Mouse (Mus musculus): ENCODE results near the gene Pld1. TPM values are rescaled to one million over a fixed set of nuclear protein-coding genes. Genes with fewer than 3 reads are reported as not detected.

Pld1 gene
- polyA plus RNA-seq, 1 experiment from 2014 or later = 5.2 TPM

DNA sequence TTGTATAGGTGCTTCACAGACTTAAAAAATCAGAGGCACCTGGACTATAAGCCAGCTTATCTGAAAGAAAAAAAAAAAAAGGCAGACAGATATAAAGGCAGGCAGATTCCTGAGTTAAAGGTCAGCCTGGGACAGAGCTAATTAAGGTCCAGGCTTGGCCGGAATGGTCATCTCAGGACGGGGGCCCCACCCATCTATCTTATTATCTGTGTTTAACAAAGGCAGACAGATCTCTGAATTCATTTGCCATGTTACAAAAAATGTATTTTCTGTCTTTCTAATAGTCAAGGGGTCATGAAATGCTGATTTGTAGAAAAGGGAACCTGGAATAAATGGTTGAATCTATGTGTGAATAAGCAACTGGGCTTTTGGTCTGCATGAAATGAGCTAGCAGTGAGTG lies 30.2 kb upstream of the Pld1 start:
- no peak for ATAC-seq (ENCODE audit: low FRiP score)
- Histone ChIP-seq H3K9ac (ENCODE audit: low read length) (no peak overlapping the region), H3K4me2 (no peak overlapping the region), H3K27me3 (ENCODE audit: control insufficient read depth, insufficient read depth, low read length) (no peaks in the 10 kb centered on the region), H3K36me3 (ENCODE audit: control insufficient read depth, insufficient read depth, low read length) (no peaks in the 10 kb centered on the region), H3K4me3 (ENCODE audit: low read depth, low read length) (no peak overlapping the region), H3K27ac (ENCODE audit: low read depth, low read length) (no peak overlapping the region), H3K4me1 (ENCODE audit: control insufficient read depth, insufficient read depth, low read length) (no peaks in the 10 kb centered on the region), H3K9me3 (ENCODE audit: control insufficient read depth, low read length) (no peaks in the 10 kb centered on the region)
- WGBS = 87% methylated on average over 2 of the region's 2 CpGs
- peak; percentile 70 for DNase-seq (ENCODE audit: low spot score, missing footprints)

DNA sequence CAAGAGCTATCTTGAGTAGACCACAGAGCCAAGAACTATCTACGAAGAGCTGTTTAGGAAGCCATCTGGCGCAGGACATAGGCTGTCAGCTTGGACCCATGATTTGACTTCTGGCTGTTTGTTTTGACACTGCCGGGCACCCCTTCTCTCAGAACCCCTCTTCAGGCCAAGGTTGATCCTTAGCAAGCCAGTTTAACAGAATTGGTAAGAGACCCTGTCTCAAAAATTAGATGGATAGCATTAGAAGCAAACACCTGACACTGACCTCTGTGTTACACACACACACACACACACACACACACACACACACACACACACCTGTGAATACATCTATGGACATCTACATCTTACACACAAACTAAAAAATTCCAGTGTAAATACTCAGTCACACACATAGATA lies 29.5 kb upstream of the Pld1 start:
- no peaks in the 10 kb centered on the region for H3K9me3 ChIP-seq (ENCODE audit: control insufficient read depth, low read length)
- DNase-seq (ENCODE audit: low spot score, missing footprints) (peak; percentile 54), ATAC-seq (ENCODE audit: low FRiP score) (no peak)
- H3K27me3 ChIP-seq (ENCODE audit: control insufficient read depth, insufficient read depth, low read length) = no peaks in the 10 kb centered on the region
- no peak overlapping the region for H3K9ac ChIP-seq (ENCODE audit: low read length)
- no peak overlapping the region for H3K4me2 ChIP-seq
- H3K4me3 ChIP-seq (ENCODE audit: low read depth, low read length) = no peak overlapping the region
- no peaks in the 10 kb centered on the region for H3K4me1 ChIP-seq (ENCODE audit: control insufficient read depth, insufficient read depth, low read length)
- WGBS = 93% methylated on average over 3 of the region's 3 CpGs
- no peak overlapping the region for H3K27ac ChIP-seq (ENCODE audit: low read depth, low read length)
- H3K36me3 ChIP-seq (ENCODE audit: control insufficient read depth, insufficient read depth, low read length) = no peaks in the 10 kb centered on the region

DNA sequence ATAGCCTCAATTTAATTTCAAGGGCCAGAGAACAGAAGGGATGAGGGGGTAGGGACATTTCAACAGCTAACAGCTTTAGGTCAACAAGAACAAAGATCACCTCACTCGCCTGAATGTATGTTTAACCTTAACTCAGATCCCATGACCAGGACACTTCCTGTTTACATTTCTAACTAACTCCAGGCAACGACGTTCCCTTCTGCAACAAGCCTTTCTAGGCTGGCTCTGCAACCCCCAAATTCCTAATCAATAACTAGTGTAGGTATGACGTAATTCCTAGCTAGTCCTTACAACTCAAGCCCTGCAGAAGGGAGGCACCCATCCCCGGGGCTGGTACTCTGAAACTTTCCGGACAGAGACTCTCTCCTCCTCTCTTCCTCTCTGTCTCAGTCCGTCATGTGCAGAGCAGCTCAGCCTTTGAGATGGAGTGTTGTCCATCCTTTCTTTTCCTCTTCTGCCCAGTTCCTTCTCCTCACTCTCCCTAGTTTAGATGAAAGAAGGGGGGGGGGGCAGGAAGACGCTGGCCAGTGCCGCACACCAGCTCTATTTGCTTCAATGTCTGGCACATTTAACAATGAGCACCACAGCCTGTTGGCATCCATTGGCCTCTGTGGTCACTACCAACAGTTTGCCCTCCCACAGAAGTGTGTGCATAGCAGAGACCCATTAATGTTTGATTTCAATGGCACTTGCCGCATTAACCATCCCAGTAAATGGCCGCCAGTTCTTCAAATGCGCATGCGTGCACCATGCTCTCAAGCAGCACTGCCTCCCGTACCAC lies 19.6 kb upstream of the Pld1 start:
- H3K9me3 ChIP-seq (ENCODE audit: control insufficient read depth, low read length) = no peaks in the 10 kb centered on the region; the same call in 1 of the 2 replicates
- no peak overlapping the region for H3K9ac ChIP-seq (ENCODE audit: low read length)
- no peaks in the 10 kb centered on the region for H3K27me3 ChIP-seq (ENCODE audit: control insufficient read depth, insufficient read depth, low read length)
- DNase-seq (ENCODE audit: low spot score, missing footprints) (no peak), ATAC-seq (ENCODE audit: low FRiP score) (no peak)
- H3K4me2 ChIP-seq = no peak overlapping the region
- H3K36me3 ChIP-seq (ENCODE audit: control insufficient read depth, insufficient read depth, low read length) = no peaks in the 10 kb centered on the region
- H3K27ac ChIP-seq (ENCODE audit: low read depth, low read length) = no peak overlapping the region
- no peaks in the 10 kb centered on the region for H3K4me1 ChIP-seq (ENCODE audit: control insufficient read depth, insufficient read depth, low read length)
- WGBS = 93% methylated on average over 14 of the region's 14 CpGs
- H3K4me3 ChIP-seq (ENCODE audit: low read depth, low read length) = no peak overlapping the region

DNA sequence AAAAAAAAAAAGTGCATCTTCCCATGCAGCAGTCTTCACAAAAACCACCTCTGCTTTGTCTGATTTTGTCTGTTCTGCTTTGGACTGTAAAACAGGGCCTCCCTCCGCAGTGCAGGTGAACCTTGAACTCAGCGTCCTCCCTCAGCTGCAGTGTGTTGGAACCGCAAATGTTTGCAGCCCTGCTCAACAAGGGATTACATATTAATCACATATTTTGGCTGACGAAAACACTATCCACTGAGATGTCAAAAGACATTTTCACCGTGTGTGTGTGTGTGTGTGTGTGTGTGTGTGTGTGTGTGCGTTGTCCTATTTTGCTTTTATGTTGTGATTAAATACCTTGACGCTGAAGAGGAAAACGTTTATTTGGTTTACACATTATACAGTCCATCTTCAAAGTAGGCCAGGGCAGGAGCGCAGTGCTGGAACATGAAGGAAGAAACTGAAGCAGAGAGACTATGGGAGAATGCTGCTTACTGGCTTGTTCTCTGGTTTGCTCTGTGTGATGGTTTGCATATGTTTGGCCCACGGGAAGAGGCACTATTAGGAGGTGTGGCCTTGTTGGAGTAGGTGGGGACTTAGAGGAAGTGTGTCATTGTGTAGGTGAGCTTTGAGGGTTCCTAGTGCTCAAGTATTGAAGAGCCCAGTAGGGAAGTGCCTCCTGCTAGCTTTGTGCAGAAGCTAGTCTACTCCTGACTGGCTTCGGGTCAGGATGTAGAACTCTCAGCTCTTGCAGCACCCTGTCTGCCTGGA lies 17.1 kb upstream of the Pld1 start:
- no peak overlapping the region for H3K27ac ChIP-seq (ENCODE audit: low read depth, low read length)
- no peak overlapping the region for H3K9ac ChIP-seq (ENCODE audit: low read length)
- H3K36me3 ChIP-seq (ENCODE audit: control insufficient read depth, insufficient read depth, low read length) = no peaks in the 10 kb centered on the region
- no peak overlapping the region for H3K4me2 ChIP-seq
- ATAC-seq (ENCODE audit: low FRiP score) (no peak), DNase-seq (ENCODE audit: low spot score, missing footprints) (no peak)
- H3K9me3 ChIP-seq (ENCODE audit: control insufficient read depth, low read length) = no peaks in the 10 kb centered on the region; the same call in 1 of the 2 replicates
- no peaks in the 10 kb centered on the region for H3K4me1 ChIP-seq (ENCODE audit: control insufficient read depth, insufficient read depth, low read length)
- WGBS = 89% methylated on average over 11 of the region's 11 CpGs
- H3K27me3 ChIP-seq (ENCODE audit: control insufficient read depth, insufficient read depth, low read length) = no peaks in the 10 kb centered on the region
- no peak overlapping the region for H3K4me3 ChIP-seq (ENCODE audit: low read depth, low read length)

DNA sequence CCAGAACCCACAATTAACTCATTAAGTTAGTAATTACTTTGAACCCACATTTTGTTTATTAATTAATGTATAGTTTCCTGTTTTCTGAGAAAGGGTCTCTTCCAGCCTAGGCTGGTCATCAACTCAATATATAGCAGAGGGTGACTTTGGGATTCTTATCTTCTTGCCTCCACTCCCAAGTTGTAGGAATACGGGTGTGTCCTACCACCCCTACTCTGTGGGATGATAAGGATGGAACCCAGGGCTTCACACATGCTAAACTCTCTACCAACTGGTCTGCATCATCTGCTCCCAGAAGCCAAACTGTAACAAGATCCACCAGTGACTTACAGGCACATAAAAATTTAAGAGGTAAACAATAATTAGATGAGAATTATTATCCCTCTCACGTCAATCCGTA lies 14.5 kb upstream of the Pld1 start:
- Histone ChIP-seq H3K4me2 (no peak overlapping the region), H3K27ac (ENCODE audit: low read depth, low read length) (no peak overlapping the region), H3K9me3 (ENCODE audit: control insufficient read depth, low read length) (no peaks in the 10 kb centered on the region; the same call in 1 of the 2 replicates), H3K36me3 (ENCODE audit: control insufficient read depth, insufficient read depth, low read length) (no peaks in the 10 kb centered on the region), H3K4me1 (ENCODE audit: control insufficient read depth, insufficient read depth, low read length) (no peaks in the 10 kb centered on the region), H3K9ac (ENCODE audit: low read length) (no peak overlapping the region), H3K4me3 (ENCODE audit: low read depth, low read length) (no peak overlapping the region), H3K27me3 (ENCODE audit: control insufficient read depth, insufficient read depth, low read length) (no peaks in the 10 kb centered on the region)
- ATAC-seq (ENCODE audit: low FRiP score) (no peak), DNase-seq (ENCODE audit: low spot score, missing footprints) (no peak)
- 91% methylated on average over 3 of the region's 3 CpGs for WGBS

DNA sequence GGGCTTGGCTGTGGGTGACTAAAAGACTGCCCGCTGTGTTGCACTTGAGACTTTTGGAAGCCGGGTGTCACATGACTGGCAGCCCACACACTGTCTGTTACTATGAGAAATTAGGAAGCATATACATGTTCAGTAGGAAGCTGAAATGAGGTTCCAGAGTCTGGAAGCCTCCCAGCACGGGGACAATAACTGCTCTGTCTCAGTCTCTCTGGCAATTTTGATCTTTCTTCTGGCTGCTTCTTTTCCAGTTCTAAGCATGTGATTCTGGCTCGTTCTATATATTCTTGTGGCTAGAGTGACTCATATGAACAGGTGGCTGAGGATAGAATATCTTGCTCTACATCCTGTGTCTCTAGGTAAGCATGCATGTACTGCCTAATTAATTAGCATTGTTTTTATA lies 9.3 kb upstream of the Pld1 start:
- Histone ChIP-seq H3K27me3 (ENCODE audit: control insufficient read depth, insufficient read depth, low read length) (no peaks in the 10 kb centered on the region), H3K9me3 (ENCODE audit: control insufficient read depth, low read length) (no peaks in the 10 kb centered on the region), H3K27ac (ENCODE audit: low read depth, low read length) (no peak overlapping the region), H3K36me3 (ENCODE audit: control insufficient read depth, insufficient read depth, low read length) (no peaks in the 10 kb centered on the region), H3K4me1 (ENCODE audit: control insufficient read depth, insufficient read depth, low read length) (no peaks in the 10 kb centered on the region), H3K4me3 (ENCODE audit: low read depth, low read length) (no peak overlapping the region), H3K4me2 (no peak overlapping the region), H3K9ac (ENCODE audit: low read length) (no peak overlapping the region)
- WGBS = 88% methylated on average over 4 of the region's 4 CpGs
- no peak for DNase-seq (ENCODE audit: low spot score, missing footprints)
- no peak for ATAC-seq (ENCODE audit: low FRiP score)

DNA sequence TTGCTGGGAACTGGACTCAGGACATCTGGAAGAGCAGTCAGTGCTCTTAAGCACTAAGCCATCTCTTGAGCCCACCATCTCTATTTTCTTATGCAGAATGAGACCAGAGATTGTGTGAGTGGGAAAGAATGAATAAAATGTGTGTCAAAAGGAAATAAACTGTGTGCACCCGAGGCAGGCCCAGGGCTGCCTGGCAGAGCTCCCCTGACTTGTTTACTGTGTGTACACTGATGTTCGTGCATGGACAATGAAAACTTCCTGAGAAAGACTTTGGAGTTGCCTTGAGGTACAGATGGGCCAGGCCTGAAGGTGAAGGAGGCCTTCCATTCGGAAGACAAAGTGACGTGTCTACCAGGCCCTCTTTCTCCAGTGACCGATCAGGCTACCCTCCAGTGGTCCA lies 6.1 kb upstream of the Pld1 start:
- H3K9ac ChIP-seq (ENCODE audit: low read length) = no peak overlapping the region
- peak; percentile 72 for DNase-seq (ENCODE audit: low spot score, missing footprints)

DNA sequence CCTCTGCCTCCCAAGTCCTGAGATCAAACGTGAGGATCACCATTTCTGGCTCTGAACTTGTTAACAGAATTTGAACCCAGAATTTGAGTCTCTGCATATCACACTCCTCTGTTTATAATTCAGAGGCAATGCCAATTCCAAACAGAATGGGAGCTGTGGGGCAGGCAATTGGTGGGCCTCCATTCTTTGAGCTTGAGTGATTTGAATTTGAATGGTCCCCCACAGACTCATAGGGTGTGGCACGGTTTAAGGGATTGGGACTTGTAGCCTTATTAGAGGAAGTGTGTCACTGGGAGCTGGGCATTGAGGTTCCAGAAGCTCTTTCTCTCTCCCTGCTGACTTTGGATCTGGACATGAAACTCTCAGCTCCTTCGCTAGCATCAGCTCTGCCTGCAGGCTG lies 2.9 kb upstream of the Pld1 start:
- Histone ChIP-seq H3K4me2 (no peak overlapping the region), H3K36me3 (ENCODE audit: control insufficient read depth, insufficient read depth, low read length) (no peaks in the 10 kb centered on the region), H3K9ac (ENCODE audit: low read length) (no peak overlapping the region), H3K4me3 (ENCODE audit: low read depth, low read length) (no peak overlapping the region), H3K9me3 (ENCODE audit: control insufficient read depth, low read length) (no peaks in the 10 kb centered on the region), H3K27me3 (ENCODE audit: control insufficient read depth, insufficient read depth, low read length) (peaks cover 4% of the 10 kb centered on the region; the same call in 1 of the 2 replicates), H3K27ac (ENCODE audit: low read depth, low read length) (no peak overlapping the region), H3K4me1 (ENCODE audit: control insufficient read depth, insufficient read depth, low read length) (peaks cover 2% of the 10 kb centered on the region; the same call in 1 of the 2 replicates)
- ATAC-seq (ENCODE audit: low FRiP score) (no peak), DNase-seq (ENCODE audit: low spot score, missing footprints) (peak; percentile 80)
- 66% methylated on average over 3 of the region's 3 CpGs for WGBS

More for the DNA sequence above, 6.1 kb upstream of the Pld1 start:
- Histone ChIP-seq H3K27ac (ENCODE audit: low read depth, low read length) (no peak overlapping the region), H3K4me1 (ENCODE audit: control insufficient read depth, insufficient read depth, low read length) (no peaks in the 10 kb centered on the region), H3K4me2 (no peak overlapping the region), H3K36me3 (ENCODE audit: control insufficient read depth, insufficient read depth, low read length) (no peaks in the 10 kb centered on the region), H3K9me3 (ENCODE audit: control insufficient read depth, low read length) (no peaks in the 10 kb centered on the region), H3K27me3 (ENCODE audit: control insufficient read depth, insufficient read depth, low read length) (peaks cover 3% of the 10 kb centered on the region; the same call in 1 of the 2 replicates), H3K4me3 (ENCODE audit: low read depth, low read length) (no peak overlapping the region)
- 88% methylated on average over 5 of the region's 5 CpGs for WGBS
- ATAC-seq (ENCODE audit: low FRiP score) = no peak

DNA sequence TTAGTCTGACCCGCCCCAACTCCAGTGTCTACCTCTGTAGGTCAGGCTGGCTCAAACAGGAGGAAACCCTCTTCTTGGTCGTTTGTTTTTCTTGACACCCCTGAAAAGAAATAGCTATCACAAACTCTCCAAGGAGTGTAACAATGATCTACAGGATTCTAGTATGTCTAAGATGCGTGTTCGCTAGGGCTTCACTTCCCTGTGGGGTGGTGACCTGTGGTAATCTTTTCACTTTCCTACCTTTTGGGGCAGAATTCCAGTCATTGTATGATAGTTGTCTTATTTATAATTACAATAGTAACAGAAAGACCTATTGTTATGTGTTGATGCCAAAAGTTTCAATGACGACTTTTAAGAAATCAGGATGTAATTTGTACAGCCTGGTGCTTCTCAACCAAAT lies 1.8 kb upstream of the Pld1 start:
- H3K9ac ChIP-seq (ENCODE audit: low read length) = no peak overlapping the region
- no peak overlapping the region for H3K4me3 ChIP-seq (ENCODE audit: low read depth, low read length)
- no peaks in the 10 kb centered on the region for H3K9me3 ChIP-seq (ENCODE audit: control insufficient read depth, low read length)
- H3K36me3 ChIP-seq (ENCODE audit: control insufficient read depth, insufficient read depth, low read length) = no peaks in the 10 kb centered on the region
- ATAC-seq (ENCODE audit: low FRiP score) = no peak
- H3K27me3 ChIP-seq (ENCODE audit: control insufficient read depth, insufficient read depth, low read length) = peaks cover 4% of the 10 kb centered on the region; the same call in 1 of the 2 replicates
- H3K4me1 ChIP-seq (ENCODE audit: control insufficient read depth, insufficient read depth, low read length) = peaks cover 2% of the 10 kb centered on the region; the same call in 1 of the 2 replicates
- 85% methylated on average over 5 of the region's 5 CpGs for WGBS
- no peak overlapping the region for H3K4me2 ChIP-seq
- peak; percentile 72 for DNase-seq (ENCODE audit: low spot score, missing footprints)
- no peak overlapping the region for H3K27ac ChIP-seq (ENCODE audit: low read depth, low read length)

Data from midbrain, embryonic 11.5 days (tissue).